Mouse (Mus musculus) ES-E14 (cell line): ENCODE measurements at regions not wholly inside any gene's neighbourhood (a gene's known extent, or its start where the extent isn't known, plus 50 kb on each side); places are given as distances from the start of the nearest gene placed in this dataset.
"Not testable (repeated sequence)": the region's sequence is repeated elsewhere in the genome, so short reads cannot be mapped to it uniquely, and the experiment has no call there.

Experiments
- DNase-seq: peaks from one replicate; pipeline ENCODE4 v3.0.0-alpha.2; 2013; ENCODE audit warnings: low read depth, low spot score
- H3K27ac ChIP-seq: 2 replicates; pipeline ENCODE4 v1.5.1; 2012; ENCODE audit warnings: low read depth, mild to moderate bottlenecking, low read length, moderate library complexity, mixed read lengths; ENCODE audit not compliant: poor library complexity, insufficient read depth, severe bottlenecking
- H3K36me3 ChIP-seq: 2 replicates; pipeline ENCODE4 v1.6.1; 2012; ENCODE audit warnings: mild to moderate bottlenecking, low read length, moderate library complexity, mixed read lengths; ENCODE audit not compliant: control insufficient read depth, poor library complexity, insufficient read depth, severe bottlenecking
- H3K4me1 ChIP-seq, 2 experiments: fragments of 150-350 bp in 1 of 2; sonication (generic) in 1 of 2; 2 replicates each; pipeline ENCODE4 v1.6.1; 2012; ENCODE audit warnings: low read length in 2 of 2, mild to moderate bottlenecking in 1 of 2, mixed read lengths in 1 of 2; ENCODE audit not compliant: control insufficient read depth in 2 of 2, insufficient read depth in 2 of 2, poor library complexity in 1 of 2
- H3K4me3 ChIP-seq, 2 experiments: fragments of 150-350 bp in 1 of 2; sonication (generic) in 1 of 2; 2 replicates each; pipeline ENCODE4 v1.5.1; 2012; ENCODE audit warnings: low read length in 2 of 2, low read depth in 1 of 2, mild to moderate bottlenecking in 1 of 2, mixed read lengths in 1 of 2; ENCODE audit not compliant: insufficient read depth in 1 of 2, poor library complexity in 1 of 2, severe bottlenecking in 1 of 2
- H3K9ac ChIP-seq: 2 replicates; pipeline ENCODE4 v1.6.1; 2012; ENCODE audit warnings: low read depth, mild to moderate bottlenecking, low read length, mixed read lengths; ENCODE audit not compliant: poor library complexity, insufficient read depth, severe bottlenecking
- H3K9me3 ChIP-seq: fragments of 150-350 bp; sonication (generic); 2 replicates; pipeline ENCODE4 v1.6.1; 2012; ENCODE audit warnings: low read depth, mild to moderate bottlenecking, low read length; ENCODE audit not compliant: control insufficient read depth, insufficient read depth
- CHD2 ChIP-seq: IDR thresholded peaks from 2 replicates; pipeline ENCODE4 v1.6.1; 2014; ENCODE audit warnings: mild to moderate bottlenecking, low read depth, low read length, inconsistent platforms
- HCFC1 ChIP-seq: IDR thresholded peaks from 2 replicates; pipeline ENCODE4 v1.6.1; 2012; ENCODE audit warnings: low read length, inconsistent platforms, borderline replicate concordance; ENCODE audit not compliant: insufficient read depth
- MAFK ChIP-seq: IDR thresholded peaks from 2 replicates; pipeline ENCODE4 v1.6.1; 2014; ENCODE audit warnings: mild to moderate bottlenecking, low read depth, low read length, inconsistent platforms; ENCODE audit not compliant: insufficient read depth
- ZC3H11A ChIP-seq: IDR thresholded peaks from 2 replicates; pipeline ENCODE4 v1.6.1; 2012; ENCODE audit warnings: low read depth, mild to moderate bottlenecking, inconsistent platforms, low read length, borderline replicate concordance
- ZNF384 ChIP-seq: IDR thresholded peaks from 2 replicates; pipeline ENCODE4 v1.6.1; 2012; ENCODE audit warnings: low read depth, low read length, inconsistent platforms
- in situ Hi-C, 2 experiments: fragments of 600-800 bp; cut with MboI; formaldehyde crosslinking; loops; one replicate each; pipeline ENCODE4 v1.15.1; 2025; ENCODE audit warnings: low sequenced_read_pairs in 2 of 2, inconsistent platforms in 1 of 2; ENCODE audit not compliant: unreplicated experiment in 2 of 2

DNA sequence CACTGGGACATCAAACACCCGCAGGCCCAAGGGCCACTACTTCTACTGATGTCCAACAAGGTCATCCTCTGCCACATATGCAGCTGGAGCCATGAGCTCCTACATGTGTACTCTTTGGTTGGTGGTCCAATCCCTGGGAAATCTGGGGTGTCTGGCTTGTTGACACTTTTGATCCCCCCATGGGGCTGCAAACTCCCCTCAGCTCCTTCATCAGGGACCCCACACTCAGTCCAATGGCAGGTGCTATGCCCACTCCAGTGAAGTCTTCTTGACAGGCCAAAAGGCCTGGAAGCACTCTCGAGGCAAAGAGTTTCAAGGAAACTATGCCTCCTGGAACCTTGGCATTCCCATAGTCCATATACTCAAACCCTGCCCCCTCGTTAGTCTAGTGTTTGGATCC is 570.8 kb upstream of the Smc2 start:
- Histone ChIP-seq H3K4me1 (peaks cover 2 to 7% of the 10 kb centered on the region in 2 experiments; a peak in 3 of 4 replicates), H3K36me3 (no peaks in the 10 kb centered on the region), H3K27ac (peak overlapping the region; percentile 85; the same call in 1 of the 2 replicates), H3K9ac (no peak overlapping the region), H3K9me3 (peaks cover 4% of the 10 kb centered on the region; the same call in 1 of the 2 replicates), H3K4me3 (no peak overlapping the region)
- in situ Hi-C loops, result no loop called here
- DNase-seq, result peak; percentile 24
- no peak for TF ChIP-seq HCFC1
- no peak for TF ChIP-seq CHD2
- no peak for TF ChIP-seq MAFK
- no peak for TF ChIP-seq ZC3H11A
- no peak for TF ChIP-seq ZNF384

- H3K4me1 ChIP-seq, in situ Hi-C loops: not testable (repeated sequence)
Measured at GRCm38 (mm10) chr4:51868716-51869115, 570.3 kb upstream of the Smc2 start.

DNA sequence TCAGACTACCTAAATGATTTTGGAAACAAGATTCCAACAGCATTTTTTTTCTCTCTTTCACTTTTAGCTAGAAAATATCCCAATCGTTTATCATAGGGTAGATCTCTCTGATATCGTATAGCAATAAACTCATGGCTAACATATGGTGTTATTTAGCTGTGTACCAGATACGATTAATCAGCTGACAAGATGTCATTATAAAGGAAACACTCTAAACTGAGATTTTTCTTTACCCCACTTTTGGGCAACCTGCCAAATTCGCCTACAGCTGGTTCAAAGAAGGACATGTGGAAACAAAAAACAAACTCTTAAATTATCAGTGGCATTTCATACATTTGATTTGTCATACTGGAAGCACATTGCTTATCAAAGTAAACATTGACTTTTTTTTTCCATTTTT is 553.6 kb upstream of the Smc2 start:
- Histone ChIP-seq H3K27ac (no peak overlapping the region), H3K4me1 (no peaks in the 10 kb centered on the region), H3K9ac (no peak overlapping the region), H3K9me3 (no peaks in the 10 kb centered on the region), H3K36me3 (no peaks in the 10 kb centered on the region), H3K4me3 (no peak overlapping the region)
- DNase-seq, result no peak
- TF ChIP-seq MAFK (no peak), HCFC1 (no peak), CHD2 (no peak), ZNF384 (no peak), ZC3H11A (no peak)
- in situ Hi-C loops, result no loop called here

More at GRCm38 (mm10) chr4:51868716-51869115, 570.3 kb upstream of the Smc2 start:
- not testable (repeated sequence) for H3K36me3 ChIP-seq, H3K9ac ChIP-seq, H3K9me3 ChIP-seq, H3K27ac ChIP-seq, H3K4me3 ChIP-seq
- TF ChIP-seq MAFK (peak; percentile 46; the same call in 1 of the 2 replicates), CHD2 (peak; percentile 63; the same call in 1 of the 2 replicates)
- peak; percentile 51 for DNase-seq

- Histone ChIP-seq H3K9ac (no peak overlapping the region), H3K9me3 (no peaks in the 10 kb centered on the region), H3K36me3 (no peaks in the 10 kb centered on the region), H3K4me1 (no peaks in the 10 kb centered on the region), H3K27ac (no peak overlapping the region), H3K4me3 (no peak overlapping the region)
- in situ Hi-C loops, result no loop called here
- no peak for TF ChIP-seq ZNF384
- TF ChIP-seq HCFC1, result no peak
- TF ChIP-seq MAFK, result no peak
- no peak for TF ChIP-seq ZC3H11A
- no peak for TF ChIP-seq CHD2
- no peak for DNase-seq
Measured at GRCm38 (mm10) chr4:51889280-51889679, 549.8 kb upstream of the Smc2 start.

GRCm38 (mm10) chr4:51928245-51928644 is 510.8 kb upstream of the Smc2 start:
- Histone ChIP-seq H3K9me3 (no peaks in the 10 kb centered on the region), H3K4me3 (no peak overlapping the region), H3K36me3 (no peaks in the 10 kb centered on the region), H3K4me1 (no peaks in the 10 kb centered on the region), H3K9ac (no peak overlapping the region), H3K27ac (no peak overlapping the region)
- in situ Hi-C loops, result no loop called here
- no peak for DNase-seq
- TF ChIP-seq HCFC1 (no peak), ZC3H11A (no peak), ZNF384 (no peak), CHD2 (no peak), MAFK (no peak)
